Mouse (Mus musculus) kidney, postnatal 10 days (tissue): ENCODE measurements at regions not wholly inside any gene's neighbourhood (a gene's known extent, or its start where the extent isn't known, plus 50 kb on each side); places are given as distances from the start of the nearest gene placed in this dataset.
"Not testable (repeated sequence)": the region's sequence is repeated elsewhere in the genome, so short reads cannot be mapped to it uniquely, and the experiment has no call there.

Experiments
- DNase-seq: peaks from one replicate; pipeline ENCODE4 v3.0.0; 2021; ENCODE audit warnings: mixed read lengths

DNA sequence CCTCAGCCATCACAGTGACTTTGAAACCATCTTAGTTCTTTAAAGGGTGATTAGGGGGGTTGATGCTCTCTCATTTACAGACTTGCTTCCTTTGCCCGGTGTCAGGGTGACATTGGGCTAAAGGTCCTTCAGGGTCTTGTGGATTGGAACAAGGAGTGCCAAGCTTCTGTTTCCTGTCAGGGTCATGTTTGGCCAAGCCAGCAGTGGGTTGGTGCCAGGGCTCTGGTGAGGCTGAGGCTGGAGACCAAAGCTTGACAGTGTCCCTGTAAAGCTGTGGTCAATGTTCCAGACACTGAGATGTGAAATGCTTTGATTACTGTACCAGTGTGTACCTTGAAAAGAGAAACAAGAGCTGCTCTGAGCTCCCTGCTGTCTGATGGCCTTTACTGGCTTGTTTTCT, 150.8 kb upstream of the Fam3c start:
- DNase-seq = no peak

DNA sequence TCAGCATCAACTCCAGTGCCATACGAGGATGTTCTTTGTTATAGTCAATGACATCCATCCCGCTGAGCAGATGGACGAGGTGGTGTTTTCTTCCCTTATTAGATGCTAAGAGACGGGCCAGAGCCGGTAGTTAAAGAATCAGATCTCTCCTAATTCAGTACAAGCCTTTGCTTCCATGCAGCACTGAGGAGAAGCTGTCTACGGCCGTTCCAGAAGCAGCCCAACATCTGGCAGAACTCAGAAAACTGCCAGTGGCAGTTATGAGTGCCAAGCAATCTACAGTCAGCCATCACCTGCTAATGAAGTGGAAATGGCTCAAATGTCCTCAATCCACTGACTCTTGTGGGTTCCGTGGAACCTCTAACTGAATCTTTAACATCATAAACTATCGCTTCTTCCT, 141.3 kb upstream of the Fam3c start:
- no peak for DNase-seq

DNA sequence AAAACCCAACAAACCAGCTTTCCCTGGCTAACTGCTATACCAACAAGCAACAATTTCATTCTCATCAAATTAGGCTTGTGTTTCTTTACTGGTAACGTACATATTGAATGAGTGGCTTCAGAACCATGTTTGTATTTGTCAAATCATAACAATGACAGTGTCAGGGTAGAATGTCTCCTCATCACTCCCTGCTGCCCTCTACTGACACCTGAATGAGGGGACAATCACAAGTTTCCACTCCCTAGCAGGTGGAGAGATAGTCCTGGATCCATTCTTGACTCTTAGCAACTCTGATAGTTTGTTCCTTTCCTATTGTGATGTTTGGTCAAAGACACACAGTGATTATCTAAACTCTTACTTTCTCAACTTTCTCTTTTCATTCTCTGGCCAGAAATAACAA, 140.4 kb upstream of the Fam3c start:
- DNase-seq = peak; percentile 12

DNA sequence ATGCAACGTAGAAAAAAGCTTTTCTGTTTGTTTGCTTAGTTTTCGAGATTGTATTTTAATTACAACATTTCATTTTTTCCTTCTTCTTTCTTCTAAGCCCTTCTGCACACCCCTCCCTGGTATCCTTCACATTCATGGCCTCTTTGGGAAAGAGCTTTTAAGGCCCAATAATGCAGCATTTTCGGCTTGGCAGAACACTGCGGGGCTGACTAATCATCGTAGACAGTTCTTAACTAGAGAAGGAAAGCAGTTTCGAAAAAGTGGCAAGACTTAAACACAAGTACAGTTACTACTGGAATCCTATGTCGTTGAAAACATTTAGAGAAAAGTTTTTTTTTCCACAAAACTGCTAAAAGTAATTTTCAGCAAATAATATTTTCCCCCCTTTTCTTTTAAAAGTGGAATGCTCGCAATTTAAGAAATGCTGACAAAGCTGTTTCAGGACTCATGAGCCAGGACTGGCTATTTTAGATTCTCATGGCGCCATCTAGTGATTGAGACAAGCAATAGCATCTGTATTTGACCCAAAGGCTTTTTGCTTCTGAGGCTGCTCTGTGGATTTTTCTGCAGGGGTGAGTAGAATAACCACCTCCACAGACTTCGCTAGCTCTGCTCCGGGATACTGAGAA, 137.7 kb upstream of the Fam3c start:
- peak; percentile 15 for DNase-seq

DNA sequence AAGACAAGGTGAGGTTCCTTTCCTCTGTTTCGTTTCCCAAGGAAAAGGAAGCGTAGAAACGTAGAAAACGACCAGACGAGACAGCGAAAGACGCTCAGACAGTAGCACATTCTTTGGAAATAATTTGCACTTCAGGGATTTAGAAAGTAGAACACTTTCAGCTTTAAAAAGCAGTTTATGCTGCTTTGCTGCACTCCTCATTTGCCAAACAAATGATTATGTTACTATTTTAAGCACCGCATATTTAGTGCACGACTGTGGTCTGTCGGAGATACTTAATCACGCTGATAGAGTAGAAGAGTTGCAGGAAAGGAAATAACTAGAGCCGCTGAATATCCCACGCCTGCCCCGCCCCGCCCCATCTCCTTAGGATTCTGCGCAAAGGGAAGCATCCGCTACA, 136.9 kb upstream of the Fam3c start:
- no peak for DNase-seq

DNA sequence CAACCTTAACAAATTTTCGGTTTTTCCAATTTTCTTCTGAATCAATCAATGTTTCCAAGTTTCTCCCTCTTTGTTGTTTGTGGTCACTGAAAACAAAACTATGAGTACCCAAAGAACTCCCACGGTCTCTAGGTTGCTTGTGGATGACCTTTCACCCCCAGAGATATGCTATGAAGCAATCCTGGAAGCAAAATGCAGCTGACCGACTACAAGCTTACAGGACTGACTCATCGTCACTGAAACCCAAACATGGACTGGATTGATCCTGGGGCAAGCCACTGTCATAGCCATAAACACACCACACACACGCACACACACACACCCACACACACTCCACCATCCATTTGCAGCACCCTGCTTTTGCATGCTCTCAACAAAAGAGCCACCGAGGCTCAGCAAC, 134.7 kb upstream of the Fam3c start:
- DNase-seq = no peak

DNA sequence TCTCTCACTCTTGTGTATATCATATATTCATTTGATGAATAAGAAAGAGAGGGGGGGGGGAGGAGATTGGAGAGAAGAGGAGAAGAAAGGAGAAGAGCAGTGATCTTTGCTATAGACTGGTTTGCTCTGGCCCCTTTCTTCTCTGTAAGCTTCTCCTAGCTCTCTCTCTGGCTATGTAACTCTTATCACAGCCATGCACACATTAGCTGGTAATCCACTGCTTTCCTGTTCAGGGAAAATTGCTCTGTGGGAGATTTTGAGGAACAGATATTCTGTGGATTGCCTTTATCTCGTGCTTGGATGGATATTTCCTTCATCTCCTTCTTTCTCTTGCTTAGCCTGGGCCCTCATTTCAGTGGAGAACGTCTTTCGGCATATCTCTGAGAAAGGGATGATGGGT, 131.4 kb upstream of the Fam3c start:
- no peak for DNase-seq

DNA sequence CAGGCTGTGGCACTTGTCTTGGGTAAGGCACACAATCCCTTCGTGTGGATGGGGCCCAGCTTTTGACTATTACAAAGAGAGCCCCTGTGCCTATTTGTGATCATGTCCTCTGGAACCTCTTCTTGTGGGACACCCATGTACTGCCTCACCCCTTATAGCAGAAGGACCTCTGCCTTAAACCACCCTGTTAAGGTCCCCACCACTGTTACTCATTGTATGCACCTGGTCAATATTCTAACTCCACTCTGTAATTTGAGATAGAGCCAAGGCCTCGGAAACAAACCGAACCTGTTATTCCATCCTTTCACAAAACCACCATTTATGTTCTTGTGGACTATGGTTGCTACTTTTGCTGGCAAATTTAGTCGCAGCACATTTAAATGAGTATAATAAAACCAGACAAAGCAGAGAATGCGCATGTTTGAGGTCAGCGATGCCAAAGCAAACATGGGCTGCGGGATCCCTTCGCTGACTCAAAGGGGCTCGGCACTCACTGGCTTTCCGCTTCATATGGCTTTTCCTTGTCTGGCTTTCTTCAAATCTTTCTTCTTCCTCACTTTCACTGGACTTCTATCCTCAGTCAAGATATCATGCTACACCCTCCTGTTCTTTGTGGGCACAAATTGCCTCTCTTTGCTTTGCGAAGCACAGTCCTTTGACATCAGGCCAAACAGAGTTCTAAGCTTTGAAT, 129.9 kb upstream of the Fam3c start:
- DNase-seq = no peak

DNA sequence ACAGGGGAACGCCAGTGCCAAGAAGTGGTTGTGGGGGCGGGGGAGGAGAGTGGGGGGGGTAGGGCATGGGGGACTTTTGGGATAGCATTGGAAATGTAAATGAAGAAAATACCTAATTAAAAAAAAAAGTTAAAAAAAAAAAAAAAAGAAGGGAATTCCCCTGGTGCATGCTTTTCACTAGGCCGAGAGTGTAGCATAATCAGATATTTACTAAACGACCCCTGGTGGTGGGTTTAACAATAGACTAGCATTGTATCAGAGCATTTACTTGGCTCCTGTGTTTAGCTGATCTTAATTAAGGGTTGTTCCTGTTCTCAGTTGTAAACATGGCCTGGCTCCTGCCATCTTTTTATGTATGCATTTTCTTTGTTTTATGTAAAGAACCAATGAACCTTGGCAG, 126.2 kb upstream of the Fam3c start:
- not testable (repeated sequence) for DNase-seq

DNA sequence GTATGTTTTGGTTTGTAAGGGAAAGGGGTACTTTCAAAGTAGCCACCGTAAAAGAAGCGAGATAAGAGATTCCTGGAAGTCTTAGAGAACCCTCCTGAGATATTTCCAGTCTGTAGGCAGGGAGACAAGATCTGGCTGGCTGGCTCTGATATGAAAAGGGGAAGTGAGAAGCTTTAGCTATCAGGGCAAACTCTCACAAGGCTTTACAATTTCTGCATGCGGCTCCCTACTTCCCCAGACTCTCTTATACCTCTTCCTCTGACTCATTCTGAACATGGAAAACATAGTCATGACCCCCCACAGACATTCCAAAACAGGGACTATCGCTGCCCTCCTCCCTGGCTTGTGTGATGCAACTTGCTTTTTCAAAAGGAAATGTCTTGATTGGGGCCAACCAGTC, 118.6 kb upstream of the Fam3c start:
- no peak for DNase-seq

DNA sequence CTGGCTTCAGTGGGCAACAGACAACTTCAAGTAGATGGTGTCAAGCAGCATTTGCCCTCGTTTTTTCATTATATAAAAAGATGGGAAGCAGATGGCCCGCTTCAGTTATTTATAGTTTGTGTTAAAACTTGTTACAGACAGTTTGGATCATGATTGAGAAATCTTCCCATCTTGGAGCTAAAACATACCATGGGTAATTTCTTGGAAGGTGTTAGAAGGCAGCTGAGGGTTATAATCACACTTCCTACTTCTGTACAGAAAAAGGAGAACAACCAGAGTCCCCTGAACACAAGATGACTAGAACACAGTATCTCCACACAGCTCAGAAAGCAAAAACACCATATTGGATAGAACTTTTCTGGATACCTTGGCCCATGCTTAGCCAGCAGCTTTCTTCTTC, 118.0 kb upstream of the Fam3c start:
- no peak for DNase-seq

DNA sequence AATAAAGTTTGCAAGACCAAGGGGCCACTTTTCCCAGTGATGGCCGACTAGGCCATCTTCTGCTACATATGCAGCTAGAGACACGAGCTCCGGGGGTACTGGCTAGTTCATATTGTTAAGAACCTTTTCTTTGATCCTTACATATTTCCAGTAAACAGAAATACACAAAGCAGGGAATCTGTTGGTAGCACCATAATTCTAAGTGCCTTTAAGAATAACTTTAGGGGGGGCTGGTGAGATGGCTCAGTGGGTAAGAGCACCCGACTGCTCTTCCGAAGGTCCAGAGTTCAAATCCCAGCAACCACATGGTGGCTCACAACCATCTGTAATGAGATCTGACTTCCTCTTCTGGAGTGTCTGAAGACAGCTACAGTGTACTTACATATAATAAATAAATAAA, 116.4 kb upstream of the Fam3c start:
- not testable (repeated sequence) for DNase-seq

DNA sequence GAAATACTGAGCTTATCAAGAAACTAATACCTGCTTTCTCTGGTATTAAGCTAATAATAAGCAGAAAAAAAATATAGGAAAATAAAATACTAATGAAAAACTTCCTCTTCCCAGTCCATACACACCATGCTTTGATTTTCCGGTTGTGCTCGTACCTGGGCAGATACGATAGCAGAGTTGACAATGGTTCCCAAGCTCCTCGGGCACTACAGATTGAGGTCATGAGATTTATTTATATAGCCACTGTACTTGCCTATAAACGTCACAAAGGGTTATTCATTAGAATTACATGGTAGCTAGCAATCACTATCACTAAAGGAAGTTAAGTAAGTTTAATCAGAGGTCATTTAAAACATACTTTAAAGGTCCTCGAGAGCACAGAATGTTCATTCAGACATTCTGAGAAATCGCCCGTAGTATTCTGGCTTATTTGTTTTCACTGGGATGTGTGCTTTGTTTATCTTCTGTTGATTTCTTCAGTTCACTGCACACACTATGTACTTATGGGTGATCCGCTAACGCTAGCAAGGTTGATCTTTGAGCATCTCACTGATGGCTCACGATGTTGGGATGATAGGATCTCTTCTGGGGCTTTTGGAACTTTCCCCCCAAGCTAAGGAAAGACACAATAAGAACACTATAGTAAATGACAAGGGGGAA, 111.4 kb upstream of the Fam3c start:
- no peak for DNase-seq

DNA sequence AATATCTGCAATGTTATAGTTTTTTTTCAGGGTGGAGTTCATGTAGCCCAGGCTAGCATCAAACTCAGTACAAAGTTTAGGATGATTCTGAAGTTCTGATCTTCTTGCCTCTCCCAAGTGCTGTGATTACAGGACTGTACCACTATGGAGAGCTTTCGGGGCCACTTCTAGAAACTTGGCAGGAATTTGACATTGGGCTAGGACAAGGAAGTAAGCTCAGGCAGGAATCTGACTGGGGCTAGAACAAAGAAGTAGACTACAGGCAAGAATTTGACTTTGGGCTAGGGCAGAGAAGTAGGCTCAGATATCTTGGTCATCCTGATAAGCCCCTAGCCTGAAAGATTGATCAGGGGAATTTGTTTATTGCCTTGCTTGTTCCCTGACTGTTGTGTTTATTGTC, 109.9 kb upstream of the Fam3c start:
- DNase-seq = no peak

DNA sequence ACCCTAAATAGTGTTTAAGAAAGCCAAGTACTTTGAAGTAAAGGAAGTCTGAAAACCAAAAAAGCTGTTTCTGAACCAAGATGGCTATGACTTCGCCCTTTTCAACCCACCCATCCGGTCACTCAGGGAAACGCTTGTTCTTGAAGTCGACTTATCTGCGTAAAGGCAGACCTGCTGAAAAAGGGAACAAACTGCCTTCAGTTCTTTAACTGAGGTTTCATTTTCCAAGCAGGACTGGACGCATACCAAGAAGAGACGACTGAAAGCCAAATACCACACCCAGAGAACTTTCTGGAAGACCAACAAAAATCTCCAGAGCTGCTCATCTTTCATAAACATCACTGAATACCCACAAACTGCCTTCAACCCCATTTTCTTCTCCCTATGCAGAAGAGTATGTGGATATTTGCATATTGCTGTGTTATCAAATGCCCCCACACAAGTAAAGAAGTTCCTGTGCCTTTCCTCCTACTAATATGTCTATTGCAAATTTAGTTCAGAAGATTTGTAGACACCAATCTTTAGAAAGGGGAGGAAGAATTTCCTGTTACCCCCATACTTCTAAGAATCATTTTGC, 103.5 kb upstream of the Fam3c start:
- no peak for DNase-seq

DNA sequence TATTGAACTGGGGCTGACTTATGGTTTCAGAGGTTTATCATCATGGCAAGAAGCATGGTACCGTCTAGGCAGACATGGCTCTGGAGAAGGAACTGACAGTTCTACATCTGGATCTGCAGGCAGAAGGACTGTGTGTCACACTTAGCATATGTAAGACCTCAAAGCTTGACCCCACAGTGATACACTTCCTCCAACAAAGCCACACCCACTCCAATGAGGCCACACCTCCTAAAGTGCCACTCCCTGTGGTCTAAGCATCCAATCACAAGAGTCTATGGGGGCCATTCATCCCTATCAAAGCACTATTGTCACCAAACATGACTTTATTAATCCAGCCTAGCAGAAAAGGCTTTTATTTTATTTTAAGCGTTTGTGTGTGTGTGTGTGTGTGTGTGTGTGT, 96.2 kb upstream of the Fam3c start:
- no peak for DNase-seq

DNA sequence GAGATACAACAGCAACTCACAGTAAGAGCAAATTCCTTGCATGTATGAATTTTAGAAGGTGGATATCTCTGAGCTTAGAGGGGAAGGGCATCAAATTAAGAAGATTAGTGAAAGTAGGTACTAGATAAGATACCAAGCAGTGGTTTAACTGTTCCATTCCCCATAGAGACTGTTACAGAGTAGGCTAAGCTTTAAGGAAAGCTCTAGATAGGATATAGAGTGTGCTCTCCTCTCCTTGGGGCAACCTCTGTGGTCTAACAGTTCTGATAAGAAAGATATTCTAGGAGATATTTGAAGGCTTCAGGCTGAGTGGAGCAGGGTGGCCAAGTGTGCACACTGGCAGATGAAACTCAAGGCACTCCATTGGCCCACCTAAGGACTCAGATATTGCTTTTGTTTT, 94.5 kb upstream of the Fam3c start:
- DNase-seq = no peak

DNA sequence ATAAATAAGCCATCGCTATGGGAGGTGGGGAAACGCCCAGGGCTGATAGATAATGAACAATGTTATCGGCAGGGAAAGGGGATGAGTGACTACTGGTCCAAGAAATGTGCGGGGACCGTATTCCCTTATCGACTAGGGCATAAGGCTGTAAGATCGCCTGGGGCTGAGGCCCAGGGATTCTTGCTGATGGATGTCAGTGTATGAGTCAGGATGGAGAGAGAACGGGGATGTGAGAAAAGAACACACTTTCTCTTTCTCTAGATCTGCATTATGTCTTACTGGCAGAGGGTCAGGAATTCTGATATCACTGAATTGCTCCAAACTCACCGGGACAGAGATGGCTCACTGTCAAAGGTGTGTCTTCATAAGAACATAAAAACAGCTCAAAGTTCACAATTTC, 92.9 kb upstream of the Fam3c start:
- no peak for DNase-seq

DNA sequence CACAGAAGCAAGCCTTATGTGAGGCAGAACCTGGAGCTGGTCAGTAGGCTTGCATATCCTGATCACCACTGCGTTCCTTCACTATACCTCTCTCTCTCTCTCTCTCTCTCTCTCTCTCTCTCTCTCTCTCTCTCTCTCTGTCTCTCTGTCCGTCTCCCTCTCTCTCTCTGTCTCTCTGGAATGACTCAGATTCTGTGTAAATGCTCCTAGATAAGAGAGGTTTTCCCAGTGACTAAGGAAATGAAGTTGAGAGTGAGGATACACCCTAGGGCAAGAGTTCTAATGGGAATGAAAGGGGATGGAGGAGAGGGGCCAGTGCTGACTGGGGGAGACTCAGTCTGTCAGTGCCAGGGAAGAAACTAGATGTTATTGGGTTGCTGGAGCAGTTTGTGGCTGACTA, 91.6 kb upstream of the Fam3c start:
- no peak for DNase-seq

DNA sequence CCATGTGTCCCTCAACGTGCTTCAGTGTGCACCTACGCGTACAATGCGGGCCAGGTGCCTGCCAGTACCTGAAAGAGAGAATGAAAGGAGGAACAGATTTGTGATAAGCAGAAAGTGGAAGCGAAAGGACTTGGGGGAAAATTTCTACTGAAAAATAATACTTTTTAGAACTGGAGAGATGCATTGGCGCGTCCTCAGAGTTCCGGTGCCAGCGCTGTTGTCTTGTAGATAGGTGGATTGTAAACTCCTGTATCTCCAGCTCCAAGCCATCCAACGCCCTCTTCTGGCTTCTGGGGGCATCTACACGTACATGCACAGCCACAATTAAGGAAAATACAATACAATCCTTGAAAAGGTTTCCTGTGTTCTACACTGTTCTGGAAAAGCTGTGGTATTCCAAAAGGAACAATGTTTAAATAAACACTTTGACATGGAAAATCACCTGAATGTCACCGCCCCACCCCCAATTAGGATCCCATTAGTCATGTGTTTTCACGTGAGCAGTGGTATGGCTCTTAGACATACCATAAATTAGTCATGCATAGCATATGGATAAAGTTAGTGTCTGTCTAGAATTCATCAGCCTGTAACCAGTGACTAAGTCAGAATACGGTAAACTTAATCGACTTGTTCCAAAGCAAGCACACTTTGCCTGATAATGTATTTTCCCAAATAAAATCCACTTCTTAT, 90.7 kb upstream of the Fam3c start:
- DNase-seq = no peak

DNA sequence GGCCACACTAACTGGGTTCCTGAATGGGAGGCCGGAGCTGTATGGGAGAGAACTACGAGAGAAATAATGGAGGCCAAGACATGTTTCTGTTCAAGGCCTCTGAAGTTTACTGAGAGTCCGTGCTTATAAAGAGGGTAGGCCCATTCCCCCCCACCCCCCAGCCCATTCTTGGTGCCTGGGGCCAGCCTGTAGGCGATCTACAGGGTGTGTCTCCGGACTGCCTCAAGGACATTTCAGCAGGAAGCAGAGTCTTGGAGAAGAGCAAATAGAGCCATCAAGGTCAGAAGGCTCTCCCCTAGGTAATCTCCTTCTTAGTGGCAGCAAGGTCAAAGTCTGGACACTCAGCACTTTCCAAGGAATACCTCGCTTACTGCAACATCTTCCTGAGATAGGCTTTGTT, 88.8 kb upstream of the Fam3c start:
- not testable (repeated sequence) for DNase-seq

DNA sequence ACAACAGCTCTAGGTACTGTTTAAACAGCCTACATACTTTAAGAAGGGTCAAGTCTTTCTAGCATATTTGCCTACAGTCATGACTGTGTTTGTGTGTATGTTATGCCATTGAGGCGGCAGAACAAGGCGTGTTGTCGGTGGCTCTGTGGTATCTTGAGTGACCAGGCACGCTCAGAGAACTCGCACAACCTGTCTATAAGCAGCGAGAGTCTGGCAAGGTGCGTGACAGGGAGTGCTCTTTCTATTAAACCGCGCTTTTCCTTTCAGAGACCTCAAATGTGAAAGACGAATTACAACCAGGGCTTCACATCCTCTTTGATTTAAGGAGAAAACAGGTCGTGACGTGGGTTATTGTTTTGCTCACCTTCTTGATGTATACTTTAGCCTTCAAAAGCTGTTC, 88.2 kb upstream of the Fam3c start:
- DNase-seq = no peak

DNA sequence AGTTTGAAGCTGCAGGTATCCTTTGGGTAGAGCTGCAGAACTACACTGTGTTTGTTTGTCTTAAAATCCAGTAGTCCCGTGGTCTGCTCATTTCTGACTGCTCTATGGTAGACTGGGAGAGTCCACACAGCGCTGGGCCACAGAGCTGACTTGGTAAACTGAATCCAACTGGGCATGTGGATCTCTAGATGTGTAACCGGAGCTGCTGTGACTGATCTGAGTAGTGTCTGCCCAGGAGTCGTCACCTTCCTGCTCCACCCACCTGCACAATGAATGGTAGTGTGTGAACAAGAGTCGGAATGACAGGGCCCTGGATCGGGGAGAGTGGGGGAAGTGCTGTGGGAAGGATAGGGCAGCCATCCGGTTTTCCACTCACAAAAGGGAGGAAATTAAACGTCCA, 87.5 kb upstream of the Fam3c start:
- no peak for DNase-seq

DNA sequence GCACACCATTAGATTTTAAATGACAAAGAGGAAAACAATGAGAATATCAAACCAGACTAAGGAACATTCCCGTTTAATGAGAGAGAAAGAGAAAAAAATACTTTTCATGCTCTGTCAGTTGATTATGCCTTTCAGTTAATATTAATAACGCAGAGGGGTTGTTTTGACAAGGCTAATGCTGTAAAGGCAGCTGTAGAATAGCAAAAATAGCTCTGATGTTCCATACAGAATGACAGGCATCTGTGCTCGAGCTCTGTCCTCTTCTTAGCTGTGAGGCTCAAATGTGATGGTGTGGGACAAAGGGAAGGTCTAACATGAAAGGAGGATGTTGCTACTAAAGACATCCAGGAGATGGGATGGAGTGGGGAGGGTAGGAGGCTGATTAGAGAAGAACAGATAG, 87.1 kb upstream of the Fam3c start:
- no peak for DNase-seq
